Mouse (Mus musculus) thymus, adult 2 months (tissue): ENCODE measurements around the gene Mettl16. TPM values are rescaled to one million over a fixed set of nuclear protein-coding genes. Genes with fewer than 3 reads are reported as not detected.

Experiments
- DNase-seq: peaks from one replicate; pipeline ENCODE4 v3.0.0; 2021
- H3K27ac ChIP-seq: fragments of 200-500 bp; 2 replicates; pipeline ENCODE4 v1.5.1; 2012; ENCODE audit warnings: low read length, control low read depth; ENCODE audit not compliant: control insufficient read depth, insufficient read depth
- H3K27me3 ChIP-seq: fragments of 200-500 bp; 2 replicates; pipeline ENCODE4 v1.6.1; 2012; ENCODE audit warnings: mild to moderate bottlenecking, low read length, moderate library complexity, mixed read lengths; ENCODE audit not compliant: control insufficient read depth, insufficient read depth
- H3K36me3 ChIP-seq: fragments of 200-500 bp; 2 replicates; pipeline ENCODE4 v1.6.1; 2012; ENCODE audit warnings: mild to moderate bottlenecking, low read length, moderate library complexity; ENCODE audit not compliant: control insufficient read depth, insufficient read depth
- H3K4me1 ChIP-seq: fragments of 200-500 bp; replicated peaks from 2 replicates; pipeline ENCODE4 v1.6.1; 2012; ENCODE audit warnings: low read length; ENCODE audit not compliant: control insufficient read depth, insufficient read depth
- H3K4me3 ChIP-seq: fragments of 200-500 bp; 2 replicates; pipeline ENCODE4 v1.5.1; 2012; ENCODE audit warnings: mild to moderate bottlenecking, low read length, control low read depth, moderate library complexity; ENCODE audit not compliant: control insufficient read depth, insufficient read depth
- CTCF ChIP-seq: fragments of 200-500 bp; IDR thresholded peaks from 2 replicates; pipeline ENCODE4 v1.5.1; 2012; ENCODE audit warnings: mild to moderate bottlenecking, control low read depth, low read length, moderate library complexity, borderline replicate concordance; ENCODE audit not compliant: control insufficient read depth, poor library complexity, insufficient read depth; ENCODE audit errors: extremely low read depth
- POLR2A ChIP-seq: fragments of 200-500 bp; IDR thresholded peaks from 2 replicates; pipeline ENCODE4 v1.6.1; 2012; ENCODE audit warnings: mild to moderate bottlenecking, low read length, control low read depth, moderate library complexity; ENCODE audit not compliant: control insufficient read depth, poor library complexity, insufficient read depth; ENCODE audit errors: extremely low read depth
- WGBS: fragments of 180-500 bp; shearing (Covaris S2); methylation state at CpG from one replicate; pipeline ENCODE4 v1.1.7; 2018; 5-methylcytosine and 5-hydroxymethylcytosine counted together
- polyA plus RNA-seq: library from polyadenylated mRNA; depleted of rRNA; stranded (reverse); fragments of >200 nt; gene quantifications from 2 replicates; pipeline ENCODE4 v1.2.3, GENCODE M21; 2012

Gene Mettl16
- polyA plus RNA-seq, 1 experiment: 5.3 TPM

- 73% methylated on average over 12 of the region's 12 CpGs for WGBS
- H3K27ac ChIP-seq: no peak overlapping the region
- no peaks in the 10 kb centered on the region for H3K36me3 ChIP-seq
- H3K27me3 ChIP-seq: no peaks in the 10 kb centered on the region
- no peaks in the 10 kb centered on the region for H3K4me1 ChIP-seq
- TF ChIP-seq CTCF (no peak), POLR2A (no peak)
- DNase-seq: no peak
- no peak overlapping the region for H3K4me3 ChIP-seq
Observed at GRCm38 (mm10) chr11:74761011-74761705, 9.5 kb upstream of the Mettl16 start.

- no peak overlapping the region for H3K4me3 ChIP-seq
- WGBS: 96% methylated on average over 10 of the region's 10 CpGs
- no peaks in the 10 kb centered on the region for H3K27me3 ChIP-seq
- no peaks in the 10 kb centered on the region for H3K36me3 ChIP-seq
- no peaks in the 10 kb centered on the region for H3K4me1 ChIP-seq
- no peak for TF ChIP-seq POLR2A
- no peak for TF ChIP-seq CTCF
- no peak overlapping the region for H3K27ac ChIP-seq
- no peak for DNase-seq
Observed at GRCm38 (mm10) chr11:74763960-74764625, 6.5 kb upstream of the Mettl16 start.

DNA sequence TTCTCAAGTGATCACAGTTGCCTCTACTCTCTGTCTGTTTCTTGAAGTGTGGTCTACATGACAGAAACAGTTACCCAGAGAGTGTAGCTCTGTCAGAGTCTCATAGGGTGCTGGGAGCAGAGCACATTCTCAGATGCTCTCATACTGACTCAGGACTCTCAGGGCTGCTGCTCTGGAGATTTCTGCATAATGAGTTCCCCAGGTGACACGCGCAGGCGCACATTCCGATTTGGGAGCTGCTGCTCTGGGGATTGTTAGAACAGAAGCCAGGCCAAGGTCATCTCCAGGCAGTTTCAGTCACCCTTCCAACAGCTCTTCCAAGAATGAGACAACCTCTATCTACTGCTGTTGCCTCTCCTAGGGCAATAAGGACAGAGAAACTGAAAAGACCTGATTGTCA lies 3.2 kb upstream of the Mettl16 start:
- Histone ChIP-seq H3K27me3 (no peaks in the 10 kb centered on the region), H3K27ac (no peak overlapping the region), H3K36me3 (no peaks in the 10 kb centered on the region), H3K4me1 (peaks cover 10% of the 10 kb centered on the region), H3K4me3 (no peak overlapping the region)
- 98% methylated on average over 4 of the region's 4 CpGs for WGBS
- no peak for DNase-seq
- TF ChIP-seq CTCF (no peak), POLR2A (no peak)

- no peaks in the 10 kb centered on the region for H3K27me3 ChIP-seq
- H3K27ac ChIP-seq: no peak overlapping the region
- no peak overlapping the region for H3K4me3 ChIP-seq
- DNase-seq: peak; percentile 67
- peaks cover 10% of the 10 kb centered on the region for H3K4me1 ChIP-seq
- 51% methylated on average over 6 of the region's 6 CpGs for WGBS
- TF ChIP-seq CTCF: no peak
- H3K36me3 ChIP-seq: no peaks in the 10 kb centered on the region
Observed at GRCm38 (mm10) chr11:74768045-74768444, 2.6 kb upstream of the Mettl16 start.

- Histone ChIP-seq H3K27ac (no peak overlapping the region), H3K4me1 (peaks cover 10% of the 10 kb centered on the region), H3K4me3 (no peak overlapping the region), H3K36me3 (no peaks in the 10 kb centered on the region; the same call in none of the 2 replicates), H3K27me3 (no peaks in the 10 kb centered on the region)
- no peak for DNase-seq
- WGBS: 90% methylated on average over 9 of the region's 9 CpGs
- TF ChIP-seq POLR2A (no peak), CTCF (no peak)
Observed at GRCm38 (mm10) chr11:74770037-74770436, 593 bp upstream of the Mettl16 start.

- Histone ChIP-seq H3K27ac (peak overlapping the region; percentile 43; the same call in 1 of the 2 replicates), H3K27me3 (no peaks in the 10 kb centered on the region)
- WGBS: 13% methylated on average over 8 of the region's 8 CpGs
Observed at GRCm38 (mm10) chr11:74771234-74771633, 604 bp downstream of the Mettl16 start.

More at GRCm38 (mm10) chr11:74771234-74771633, 604 bp downstream of the Mettl16 start:
- DNase-seq: no peak
- H3K36me3 ChIP-seq: no peaks in the 10 kb centered on the region; the same call in none of the 2 replicates
- peak overlapping the region; percentile 79 for H3K4me3 ChIP-seq
- TF ChIP-seq POLR2A: no peak
- TF ChIP-seq CTCF: no peak
- H3K4me1 ChIP-seq: peaks cover 10% of the 10 kb centered on the region
